Mouse (Mus musculus): ENCODE measurements around the gene D1Pas1.

The D1Pas1 gene

DNA sequence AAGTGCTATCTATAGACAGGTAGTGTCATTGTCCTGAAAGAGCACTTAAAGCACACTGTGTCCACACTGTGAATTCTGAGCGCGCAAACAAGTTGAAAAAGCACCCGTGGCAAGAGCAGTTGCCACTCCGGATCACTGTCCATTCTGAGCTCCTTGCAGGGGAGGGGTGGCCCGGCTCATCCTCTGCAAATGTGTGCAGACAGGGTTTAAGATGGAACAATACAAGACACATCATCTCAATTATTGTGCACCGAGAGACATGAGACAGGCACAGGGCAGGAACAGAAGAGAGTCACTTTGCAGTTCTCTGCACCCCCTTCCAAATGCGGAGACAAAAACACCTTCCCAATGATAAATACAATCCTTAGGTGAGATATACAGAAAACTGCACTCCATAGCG is 19.3 kb downstream of the D1Pas1 start:
- no peak for DNase-seq (ENCODE audit: low read depth, low spot score)

DNA sequence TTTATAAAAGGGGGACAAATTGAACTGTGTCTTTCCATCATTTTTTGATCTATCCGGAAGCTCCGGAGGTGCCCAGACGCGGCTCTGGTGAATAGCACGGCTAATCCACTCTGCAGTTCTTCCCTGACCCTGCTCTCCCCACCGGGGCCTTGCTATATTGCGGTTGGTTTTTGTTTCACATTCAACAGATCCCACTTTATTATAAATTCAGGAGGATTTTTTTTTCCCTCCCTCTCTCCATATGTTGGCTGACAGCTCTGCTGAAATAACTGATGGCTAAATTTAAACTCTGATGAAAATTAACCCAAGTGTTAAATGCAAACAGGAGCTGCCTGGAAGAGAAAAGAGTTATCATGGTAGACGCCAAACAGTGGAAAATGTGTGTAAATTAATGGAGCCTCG is 21.1 kb downstream of the D1Pas1 start:
- DNase-seq (ENCODE audit: low read depth, low spot score) = no peak

DNA sequence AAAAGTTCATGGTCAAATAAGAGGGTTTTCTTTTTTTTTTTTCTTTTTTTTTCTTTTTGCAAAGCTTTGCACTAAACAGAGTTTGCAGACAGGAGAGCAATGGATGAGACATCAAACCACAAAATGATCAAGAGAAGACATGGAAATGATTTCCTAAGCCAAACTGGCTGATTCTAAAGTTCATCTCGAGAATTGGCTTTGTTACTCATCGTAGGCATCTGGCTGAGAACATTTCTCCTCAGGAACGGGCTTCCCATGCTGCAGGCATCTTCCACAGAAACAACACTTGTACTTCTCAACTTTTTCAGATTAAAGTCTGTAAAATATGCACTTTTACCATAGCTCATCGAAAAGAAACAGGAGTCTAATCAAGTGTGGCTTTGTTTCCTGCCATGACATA is 21.6 kb downstream of the D1Pas1 start:
- no peak for DNase-seq (ENCODE audit: low read depth, low spot score)

DNA sequence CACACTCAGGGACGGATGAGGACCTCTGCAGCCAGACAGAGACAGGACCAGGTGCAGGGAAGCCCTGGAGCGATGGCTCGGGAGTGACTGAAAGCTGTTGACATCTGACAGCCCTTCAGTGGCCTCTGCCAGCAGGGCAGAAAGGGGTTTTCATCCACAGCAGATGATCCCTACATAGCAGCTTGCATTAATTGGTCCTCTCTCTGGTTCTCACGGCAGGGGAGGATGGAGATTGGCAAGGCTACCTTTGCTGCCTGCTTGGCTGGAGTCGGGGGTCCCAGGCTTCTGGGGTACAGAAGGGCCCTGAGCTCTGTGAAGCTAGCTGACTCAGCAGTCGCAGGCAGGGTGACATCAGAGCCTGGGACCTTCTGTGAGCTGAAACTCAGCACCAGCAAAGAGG is 24.3 kb downstream of the D1Pas1 start:
- no peak for DNase-seq (ENCODE audit: low read depth, low spot score)

DNA sequence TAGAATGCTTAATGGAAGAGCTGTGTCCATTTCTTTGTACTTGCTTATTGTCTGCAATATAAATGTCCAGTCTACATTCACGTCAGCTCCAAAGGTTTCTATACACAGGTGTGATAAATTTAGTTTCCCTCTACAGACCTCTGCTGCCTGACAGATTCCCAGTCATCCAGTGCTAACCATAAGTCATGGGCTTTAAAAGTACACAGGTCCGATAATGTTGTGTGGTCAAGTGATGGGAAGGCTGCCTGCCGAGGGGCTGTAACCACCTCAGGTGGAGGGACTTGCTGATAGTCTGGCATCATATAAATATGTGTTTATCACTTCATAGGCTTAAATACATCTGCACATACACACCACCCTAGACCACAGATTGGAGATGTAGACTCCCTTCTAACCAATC is 24.9 kb downstream of the D1Pas1 start:
- DNase-seq (ENCODE audit: low read depth, low spot score) = no peak

DNA sequence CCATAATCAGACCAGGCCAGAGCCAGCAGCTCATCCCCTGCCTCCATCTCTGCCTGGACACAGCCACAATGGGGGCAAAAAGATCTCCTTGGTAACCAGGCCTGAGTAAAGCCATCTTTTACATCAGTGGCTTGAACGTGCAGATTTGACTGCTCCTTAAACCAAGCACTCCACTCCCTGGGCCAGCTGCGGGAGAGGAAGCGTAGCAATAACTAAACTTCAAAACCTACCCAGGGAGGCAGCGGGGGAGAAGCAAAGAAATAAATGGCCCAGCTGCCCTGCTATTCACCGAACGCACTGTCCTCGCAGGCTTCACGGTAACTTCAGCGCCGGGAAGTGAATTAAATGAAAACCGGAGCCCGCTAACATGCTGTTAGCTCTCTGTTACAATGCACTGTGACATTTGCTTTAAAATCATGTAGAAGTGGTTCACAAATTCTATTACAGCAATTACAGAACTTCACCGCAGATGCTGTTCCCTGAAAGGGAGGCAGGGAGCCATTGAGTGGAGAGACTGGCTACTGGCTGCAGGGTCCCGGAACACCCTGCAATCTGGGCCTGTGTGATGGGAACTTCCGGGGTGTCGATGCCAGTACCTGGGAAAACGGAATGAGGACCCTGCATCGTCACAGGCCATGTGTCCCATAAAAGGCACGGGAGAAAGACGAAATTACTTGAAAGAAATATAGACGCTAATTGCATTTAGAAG is 30.5 kb downstream of the D1Pas1 start:
- DNase-seq (ENCODE audit: low read depth, low spot score) = no peak

DNA sequence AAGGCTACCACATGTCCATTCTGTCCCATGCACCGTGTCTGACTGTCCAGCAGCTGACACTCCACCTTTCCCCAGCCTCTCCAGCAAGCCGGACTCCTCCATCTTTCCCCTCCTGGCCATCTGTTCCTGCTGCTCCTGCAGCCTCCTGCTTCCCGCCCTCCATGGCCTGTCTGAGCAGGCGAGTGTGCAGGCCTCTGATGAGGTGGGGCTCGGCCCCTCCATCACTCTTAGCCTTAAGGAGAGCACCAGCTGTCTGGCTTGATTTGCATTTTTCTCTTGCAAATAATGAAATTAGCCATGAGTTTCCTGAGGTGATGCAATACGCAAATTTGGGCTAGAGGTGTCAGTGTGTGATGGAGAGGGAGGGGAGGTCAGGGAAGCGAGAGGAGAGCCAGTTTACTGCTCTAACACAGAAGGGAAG is 36.2 kb downstream of the D1Pas1 start:
- no peak for DNase-seq (ENCODE audit: low read depth, low spot score)

DNA sequence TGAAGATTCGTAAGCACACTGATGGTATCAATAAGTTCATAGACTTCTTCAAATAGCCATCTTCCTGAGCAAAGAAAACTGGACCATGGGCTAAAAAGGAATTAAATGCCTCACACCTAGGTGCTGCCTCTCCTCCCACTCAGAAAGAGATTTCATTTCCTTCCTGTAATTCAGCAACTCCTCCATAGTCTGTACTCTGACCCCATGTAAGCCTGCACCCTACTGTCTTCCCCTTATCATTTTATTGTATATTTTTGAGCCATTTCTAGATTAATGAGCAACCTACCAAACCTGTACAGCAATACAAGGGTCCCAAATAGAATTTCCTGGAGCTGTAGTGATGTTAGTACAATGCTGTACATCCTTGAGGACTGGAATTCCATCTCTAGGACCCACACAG is 37.1 kb downstream of the D1Pas1 start:
- no peak for DNase-seq (ENCODE audit: low read depth, low spot score)

DNA sequence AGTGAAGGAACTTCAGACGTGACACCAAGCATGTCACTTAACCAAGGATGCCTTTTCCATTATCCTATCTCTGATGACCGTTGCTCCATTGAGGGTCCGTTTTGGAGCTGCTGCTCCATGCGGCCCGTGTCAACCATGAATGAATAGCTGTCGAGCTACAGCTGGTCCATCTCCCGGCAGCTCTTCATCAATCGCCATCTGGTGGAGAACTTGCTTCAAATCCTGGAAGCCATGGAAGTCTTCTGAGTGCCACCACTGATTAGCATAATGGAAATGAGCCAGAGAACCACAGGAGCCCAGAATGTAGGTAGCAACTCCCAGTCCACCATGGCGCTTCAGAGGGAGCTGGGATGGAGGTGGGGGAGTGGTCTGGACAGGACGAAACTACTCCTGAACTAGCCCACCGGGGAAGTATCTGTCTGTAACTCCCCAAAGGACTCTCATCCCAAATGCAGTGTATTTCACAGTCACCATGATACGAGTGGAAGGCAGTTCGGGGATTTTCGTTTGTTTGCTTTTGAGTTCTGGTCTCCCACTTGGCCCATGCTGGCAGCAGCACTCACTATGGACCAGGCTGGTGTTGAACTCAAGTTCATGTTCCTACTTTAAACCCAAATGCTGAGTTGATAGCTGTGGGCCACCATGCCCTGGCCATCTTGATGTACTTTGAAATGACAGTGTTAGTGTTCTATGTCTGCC is 39.2 kb downstream of the D1Pas1 start:
- no peak for DNase-seq (ENCODE audit: low read depth, low spot score)

DNA sequence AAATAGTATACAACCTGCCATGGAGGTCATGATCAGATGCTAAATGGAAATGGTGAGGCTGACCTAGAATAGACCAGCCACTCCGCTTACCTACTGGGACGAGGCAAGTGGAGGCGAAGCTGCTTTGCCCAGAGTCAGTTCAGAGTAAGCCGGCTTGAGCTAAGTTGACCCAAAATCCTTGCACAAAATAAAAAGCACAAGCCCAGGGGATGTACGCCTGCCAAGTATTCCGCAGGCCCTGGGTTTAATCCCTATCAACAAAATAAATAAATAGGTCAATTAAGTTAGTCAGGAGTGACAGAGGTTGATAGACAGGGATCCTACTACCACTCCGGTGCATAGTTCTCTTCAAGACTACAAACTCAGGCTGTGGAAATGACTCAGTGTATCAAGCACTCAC is 41.0 kb downstream of the D1Pas1 start:
- DNase-seq (ENCODE audit: low read depth, low spot score) = no peak

DNA sequence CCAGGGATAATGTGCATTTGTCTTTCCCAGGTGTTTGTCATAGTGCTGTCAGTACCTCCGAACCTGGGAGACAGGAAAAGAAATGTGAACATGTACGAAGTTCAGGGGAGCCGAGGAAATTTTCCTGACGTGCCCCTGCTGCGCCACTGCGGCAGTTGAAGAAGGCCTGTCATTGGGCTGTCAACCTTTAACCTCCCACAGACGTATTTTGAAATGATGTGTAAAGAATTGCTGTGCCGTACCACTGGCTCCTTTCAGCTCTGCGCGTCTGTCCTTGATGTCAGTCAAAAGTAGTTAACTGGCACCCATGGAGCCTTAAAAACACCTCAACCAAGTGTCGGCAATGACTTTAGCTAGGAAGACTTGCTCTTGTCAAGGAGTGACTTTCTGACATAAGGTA is 42.9 kb downstream of the D1Pas1 start:
- no peak for DNase-seq (ENCODE audit: low read depth, low spot score)

DNA sequence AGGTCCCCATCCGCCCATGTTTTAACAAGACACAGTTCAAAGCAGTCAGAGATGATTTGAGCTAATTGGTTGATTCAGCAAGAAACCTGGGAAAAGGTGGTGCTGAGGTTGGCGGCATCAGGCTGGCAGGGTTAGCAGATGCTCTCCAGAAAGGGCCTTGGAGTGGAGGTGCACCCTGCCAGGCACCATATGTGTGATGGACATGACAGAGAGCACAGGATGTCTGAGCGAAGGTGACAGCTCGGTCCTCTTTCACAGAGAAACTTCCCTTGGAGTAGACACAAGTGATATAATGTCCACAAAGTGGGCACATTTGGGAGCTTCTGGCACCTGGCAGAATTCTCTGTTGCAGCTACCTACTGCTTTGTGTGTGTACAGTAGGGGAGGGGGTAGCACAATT is 44.4 kb downstream of the D1Pas1 start:
- no peak for DNase-seq (ENCODE audit: low read depth, low spot score)

DNA sequence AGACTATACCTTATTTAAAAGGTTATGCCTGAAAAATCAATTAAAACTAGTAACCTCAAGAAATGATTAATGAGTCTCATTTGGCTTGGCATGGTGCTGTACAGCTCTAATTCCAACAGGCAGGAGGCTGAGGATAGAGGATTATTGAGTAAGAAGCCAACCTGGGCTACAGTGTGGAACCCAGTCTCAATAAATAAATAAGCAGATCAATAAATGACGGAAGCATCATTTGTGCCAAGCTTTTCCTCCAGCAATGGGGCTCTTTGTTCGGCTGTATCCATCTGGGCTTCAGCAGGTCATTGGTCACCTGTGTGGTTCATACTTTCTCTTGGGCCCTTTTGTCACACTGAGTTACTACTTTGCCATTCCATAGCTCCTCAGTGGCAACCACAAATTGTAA is 46.9 kb downstream of the D1Pas1 start:
- no peak for DNase-seq (ENCODE audit: low read depth, low spot score)

DNA sequence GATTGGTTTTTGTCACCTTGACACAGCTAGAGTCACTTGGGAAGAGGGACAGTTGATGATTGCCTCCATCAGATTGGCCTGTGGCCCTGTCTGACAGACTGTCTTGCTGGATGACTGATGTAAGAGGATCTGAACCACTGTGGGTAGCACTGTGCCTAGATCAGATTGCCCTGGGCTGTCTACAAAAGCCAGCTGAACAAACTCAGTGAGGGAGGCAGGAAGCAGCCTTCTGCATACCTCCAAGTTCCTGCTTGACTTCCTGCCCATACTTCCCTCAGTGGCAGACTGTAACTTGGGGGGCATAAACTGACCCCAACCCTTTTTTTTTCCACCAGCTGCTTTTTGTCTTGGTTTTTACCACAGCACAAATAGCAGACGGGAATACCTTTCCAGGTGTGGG is 48.5 kb downstream of the D1Pas1 start:
- no peak for DNase-seq (ENCODE audit: low read depth, low spot score)

DNA sequence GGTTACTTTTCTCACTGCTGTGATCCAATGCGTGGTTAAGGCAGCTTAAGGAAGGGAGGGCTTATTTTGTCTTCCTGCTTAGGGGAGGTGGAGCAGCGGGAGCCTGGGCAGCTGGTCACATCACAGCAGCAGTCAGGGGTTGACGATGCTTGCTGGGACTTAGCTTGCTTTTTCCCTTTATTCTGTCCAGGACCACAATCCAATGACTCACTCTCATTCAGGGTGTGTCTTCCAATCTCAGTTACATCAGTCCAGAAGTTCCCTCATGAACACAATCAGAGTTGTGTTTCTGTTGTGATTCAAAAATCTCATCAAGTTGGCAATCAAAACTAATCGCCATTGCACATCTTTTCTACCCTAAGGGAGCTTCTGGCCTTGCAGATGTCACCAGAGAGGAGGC is 48.9 kb downstream of the D1Pas1 start:
- DNase-seq (ENCODE audit: low read depth, low spot score) = no peak

DNA sequence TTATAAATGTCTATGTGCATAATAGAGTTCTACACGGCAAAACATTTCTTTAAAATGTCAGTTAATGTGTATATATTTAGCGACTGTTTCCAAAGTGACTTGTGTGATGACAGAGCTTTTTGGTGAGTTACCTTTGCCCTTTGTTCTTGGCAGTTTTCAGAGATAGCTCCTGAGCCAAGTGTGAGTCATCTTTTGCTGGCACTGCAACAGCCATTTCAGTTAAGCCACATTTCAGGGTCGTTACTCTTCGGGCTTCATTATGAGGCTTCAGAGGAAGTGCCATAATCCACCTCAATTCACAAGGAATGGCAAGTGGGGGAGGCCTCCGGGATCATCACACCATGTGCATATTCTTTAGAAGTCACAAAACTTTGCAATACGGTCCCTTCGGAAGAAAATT is 52.8 kb downstream of the D1Pas1 start:
- DNase-seq (ENCODE audit: low read depth, low spot score) = no peak

All from CD4-positive helper T cell, adult 2 months (primary cell).